Mouse (Mus musculus): ENCODE data around the gene Srek1.

GRCm38 (mm10) chr13:103696164-103696563 lies 78.2 kb downstream of the Srek1 start:
- TF ChIP-seq CTCF (IDR thresholded peaks at IDR 0.05; ENCODE audit: low read depth, low read length) (peak; percentile 70), POLR2A (IDR thresholded peaks at IDR 0.05; ENCODE audit: extremely low read depth, insufficient read depth, low read length) (no peak)
